Mouse (Mus musculus) ZHBTc4 (cell line): ENCODE data around the gene Olfr1130.
"Not testable (repeated sequence)": the region's sequence is repeated elsewhere in the genome, so short reads cannot be mapped to it uniquely, and the experiment has no call there.

ENCODE experiments used
- DNase-seq: peaks from one replicate; pipeline ENCODE4 v3.0.0-alpha.2; 2011; ENCODE audit warnings: low read depth, low spot score

The Olfr1130 gene

GRCm38 (mm10) chr2:87605912-87606311, at the start of gene Olfr1130:
Olfr1130 (plus strand) TSS chr2:87606212.
- not testable (repeated sequence) for DNase-seq

GRCm38 (mm10) chr2:87573602-87574001, 32.4 kb upstream of the Olfr1130 start, which contains the start of gene Olfr1129:
Olfr1129 (plus strand) TSS chr2:87573902.
- not testable (repeated sequence) for DNase-seq

GRCm38 (mm10) chr2:87626804-87627203, 20.8 kb downstream of the Olfr1130 start, which contains the start of gene Olfr1131:
Olfr1131 (plus strand) TSS chr2:87627104.
- DNase-seq = no peak

- no peak for DNase-seq
These were observed 31.4 kb downstream of the Olfr1130 start, which contains the start of gene Olfr1132 for GRCm38 (mm10) chr2:87637435-87637834. Olfr1132 (minus strand) TSS chr2:87637535.

- no peak for DNase-seq
These were observed 36.4 kb downstream of the Olfr1130 start for GRCm38 (mm10) chr2:87642441-87642840.

GRCm38 (mm10) chr2:87647274-87647673, 41.3 kb downstream of the Olfr1130 start, which contains the start of gene Olfr1133:
Olfr1133 (minus strand) TSS chr2:87647374.
- no peak for DNase-seq

GRCm38 (mm10) chr2:87658360-87658759, 52.3 kb downstream of the Olfr1130 start, which contains the start of gene Olfr1134:
Olfr1134 (minus strand) TSS chr2:87658460.
- DNase-seq = no peak
